Mouse (Mus musculus): ENCODE results near the gene Snap47.

DNA sequence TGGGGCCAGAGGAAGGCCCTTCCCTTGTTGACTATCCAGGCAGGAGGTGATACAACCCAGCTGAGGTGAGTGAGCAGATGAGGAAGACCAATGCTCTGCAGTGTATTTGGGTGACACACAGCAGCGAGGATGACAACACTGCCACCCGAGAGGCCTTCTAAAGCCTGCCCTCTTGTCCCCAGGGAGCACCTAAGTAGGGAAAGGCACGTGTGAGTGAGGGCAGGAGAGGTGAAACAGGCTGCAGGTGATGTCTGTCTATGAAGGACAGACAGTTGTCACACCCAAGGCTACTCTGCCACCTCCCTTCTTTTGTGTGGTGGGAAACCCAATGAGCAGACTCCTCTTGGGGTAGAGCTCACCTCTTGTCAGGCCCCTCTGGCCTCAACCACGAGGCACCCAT, 61.4 kb downstream of the Snap47 start:
- TF ChIP-seq POLR2A (IDR thresholded peaks at IDR 0.05; ENCODE audit: low read depth, low read length) = no peak
- TF ChIP-seq CTCF (conservative IDR thresholded peaks at IDR 0.05; ENCODE audit: insufficient read depth, insufficient read length, low read depth, low read length) = no peak

Measured in kidney, adult 2 months (tissue).